ENCODE assay signal across 24 mouse cellular contexts in the genomic region with DNA sequence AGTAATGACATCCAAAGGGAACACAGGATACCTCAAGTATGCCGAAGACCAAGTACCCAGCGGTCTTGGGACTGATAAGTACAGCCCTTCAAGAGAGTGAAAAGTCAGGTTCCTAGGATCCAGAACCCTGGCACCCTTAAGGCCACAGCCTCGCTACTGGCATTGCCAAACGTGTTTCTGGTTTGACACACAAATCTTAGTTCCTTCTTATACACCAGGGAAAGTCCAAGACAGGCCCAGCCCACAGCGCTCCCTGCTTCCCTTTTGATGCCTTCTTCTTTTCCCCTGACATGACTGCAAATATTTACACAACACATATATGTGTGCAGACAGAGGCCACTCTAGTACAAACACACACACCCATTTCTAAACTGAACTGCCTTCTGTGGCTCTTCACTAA.
DNase-seq lines count a peak whose midpoint lies in the region; ATAC-seq and TF ChIP-seq lines count a peak whose summit lies in the region.
"Had no signal": no experiment of that assay in that cellular context is flagged by ENCODE, and none has a peak within 500 bp of the region (broad histone marks: within the 10 kb centered on the region; RNA-seq: fewer than 3 reads in every experiment).

No protein-coding gene starts in this region.

- no peak overlapping the region for H3K4me2 ChIP-seq in CH12.LX (ENCODE audit: insufficient read depth, low read depth, poor library complexity, severe bottlenecking)
- H3K4me2 ChIP-seq in lung, embryonic 16.5 days (ENCODE audit: low read depth, low read length): no peak overlapping the region
- H3K4me2 ChIP-seq in stomach, embryonic 15.5 days: no peak overlapping the region
- no peak overlapping the region for H3K4me2 ChIP-seq in heart, embryonic 12.5 days
- H3K4me2 ChIP-seq in neural tube, embryonic 15.5 days: no peak overlapping the region
- H3K4me2 ChIP-seq: heart, embryonic 13.5 days; hindbrain, embryonic 12.5 days; kidney, embryonic 15.5 days; liver, embryonic 15.5 days had no signal

- in situ Hi-C loops in CH12.LX (cut with MboI; ENCODE audit: low pct_ligation_motif_present, low pct_unique_long_range_greater_than_20kb, low sequenced_read_pairs): loop anchor here (25.0 kb wide), 1 partner anchor 423 kb away; a partner anchor contains a TSS

- ATAC-seq in lung, embryonic 16.5 days (ENCODE audit: low read depth): peak; percentile 45; the same call in 1 of the 2 replicates
- peak; percentile 71 for ATAC-seq in stomach, embryonic 15.5 days (ENCODE audit: insufficient read depth, low FRiP score, low read depth)
- no peak for ATAC-seq in heart, embryonic 12.5 days (ENCODE audit: insufficient number of reproducible peaks, low FRiP score)
- no peak for ATAC-seq in neural tube, embryonic 15.5 days (ENCODE audit: low FRiP score)
- ATAC-seq: forebrain, postnatal 0 days; intestine, postnatal 0 days; Patski had no signal

- dilution Hi-C loops in CH12.LX (cut with MboI; ENCODE audit: extremely low pct_ligation_motif_present, extremely low pct_unique_long_range_greater_than_20kb, low sequenced_read_pairs): no loop called here

- no peak for TF ChIP-seq POLR2A in CH12.LX (IDR thresholded peaks at IDR 0.05; ENCODE audit: low read depth, low read length)

- no peak overlapping the region for H3K9ac ChIP-seq in CH12.LX (ENCODE audit: insufficient read depth, low read depth)
- H3K9ac ChIP-seq in lung, embryonic 16.5 days (ENCODE audit: low read length): no peak overlapping the region
- no peak overlapping the region for H3K9ac ChIP-seq in stomach, embryonic 15.5 days
- no peak overlapping the region for H3K9ac ChIP-seq in heart, embryonic 12.5 days
- H3K9ac ChIP-seq in neural tube, embryonic 15.5 days (replicated peaks): no peak overlapping the region
- H3K9ac ChIP-seq: forebrain, postnatal 0 days; heart, embryonic 13.5 days; hindbrain, embryonic 12.5 days; kidney, embryonic 15.5 days; liver, embryonic 15.5 days had no signal

- DNase-seq in CH12.LX (ENCODE audit: extremely low read depth): peak; percentile 38
- DNase-seq in retina, postnatal 1 day: no peak
- DNase-seq: cerebellum, adult 11-12 months; cerebellum, postnatal 10 days; forebrain, postnatal 0 days; gastrocnemius, postnatal 14 days; heart, adult 18-20 months; heart, postnatal 14 days; liver; thymus, adult 2 months had no signal

- H3K36me3 ChIP-seq in CH12.LX (replicated peaks in 1 of 2; ENCODE audit: control insufficient read depth in 1 of 2, insufficient read depth in 1 of 2, low read length in 1 of 2): no peaks in the 10 kb centered on the region
- H3K36me3 ChIP-seq in lung, embryonic 16.5 days (ENCODE audit: control insufficient read depth, insufficient read depth, low read length): no peaks in the 10 kb centered on the region
- no peaks in the 10 kb centered on the region for H3K36me3 ChIP-seq in macrophage (ENCODE audit: inconsistent target)
- H3K36me3 ChIP-seq in stomach, embryonic 15.5 days: no peaks in the 10 kb centered on the region
- no peaks in the 10 kb centered on the region for H3K36me3 ChIP-seq in heart, embryonic 12.5 days
- H3K36me3 ChIP-seq in neural tube, embryonic 15.5 days: no peaks in the 10 kb centered on the region
- H3K36me3 ChIP-seq: forebrain, embryonic 10.5 days; G1E; heart, embryonic 13.5 days; hindbrain, embryonic 12.5 days; kidney, embryonic 15.5 days; limb, embryonic 10.5 days; liver, embryonic 15.5 days had no signal

- H3K27ac ChIP-seq in CH12.LX (ENCODE audit: insufficient read depth, low read depth) (peak overlapping the region; percentile 68; the same call in 1 of the 2 replicates), macrophage (peak overlapping the region; percentile 96)
- no peak overlapping the region for H3K27ac ChIP-seq in lung, embryonic 16.5 days (ENCODE audit: low read length)
- H3K27ac ChIP-seq in stomach, embryonic 15.5 days: peak overlapping the region; percentile 48; the same call in 1 of the 2 replicates
- H3K27ac ChIP-seq in heart, embryonic 12.5 days (ENCODE audit: poor library complexity, severe bottlenecking): no peak overlapping the region
- H3K27ac ChIP-seq in neural tube, embryonic 15.5 days (replicated peaks): no peak overlapping the region
- H3K27ac ChIP-seq: forebrain, embryonic 10.5 days; heart, embryonic 13.5 days; hindbrain, embryonic 12.5 days; kidney, embryonic 15.5 days; limb, embryonic 10.5 days; liver, embryonic 15.5 days had no signal

- H3K9me3 ChIP-seq in CH12.LX (replicated peaks; ENCODE audit: low read length): no peaks in the 10 kb centered on the region
- H3K9me3 ChIP-seq in lung, embryonic 16.5 days (ENCODE audit: control insufficient read depth, low read length): no peaks in the 10 kb centered on the region
- no peaks in the 10 kb centered on the region for H3K9me3 ChIP-seq in stomach, embryonic 15.5 days
- H3K9me3 ChIP-seq in heart, embryonic 12.5 days (replicated peaks): no peaks in the 10 kb centered on the region
- no peaks in the 10 kb centered on the region for H3K9me3 ChIP-seq in neural tube, embryonic 15.5 days (replicated peaks)
- H3K9me3 ChIP-seq: forebrain, embryonic 10.5 days; heart, embryonic 13.5 days; hindbrain, embryonic 12.5 days; kidney, embryonic 15.5 days; limb, embryonic 10.5 days; liver, embryonic 15.5 days had no signal

- H3K79me2 ChIP-seq in CH12.LX (replicated peaks; ENCODE audit: control insufficient read depth, extremely low read depth, insufficient read depth, poor library complexity, severe bottlenecking) (no peaks in the 10 kb centered on the region), macrophage (ENCODE audit: inconsistent target) (no peaks in the 10 kb centered on the region)

- 40% methylated on average over 5 of the region's 5 CpGs for WGBS in lung, embryonic 16.5 days
- WGBS in macrophage (ENCODE audit: missing documents): 41% methylated on average over 5 of the region's 5 CpGs
- WGBS in stomach, embryonic 15.5 days: 50% methylated on average over 5 of the region's 5 CpGs
- WGBS in heart, embryonic 12.5 days: 76% methylated on average over 5 of the region's 5 CpGs
- WGBS in neural tube, embryonic 15.5 days: 90% methylated on average over 5 of the region's 5 CpGs

- H3K27me3 ChIP-seq in CH12.LX (replicated peaks): no peaks in the 10 kb centered on the region
- H3K27me3 ChIP-seq in lung, embryonic 16.5 days (ENCODE audit: control insufficient read depth, insufficient read depth, low read depth, low read length): no peaks in the 10 kb centered on the region
- no peaks in the 10 kb centered on the region for H3K27me3 ChIP-seq in stomach, embryonic 15.5 days (replicated peaks)
- H3K27me3 ChIP-seq in heart, embryonic 12.5 days (replicated peaks): no peaks in the 10 kb centered on the region
- H3K27me3 ChIP-seq in neural tube, embryonic 15.5 days (replicated peaks): no peaks in the 10 kb centered on the region
- H3K27me3 ChIP-seq: heart, embryonic 13.5 days; hindbrain, embryonic 12.5 days; kidney, embryonic 15.5 days; liver, embryonic 15.5 days; Patski had no signal

- H3K4me3 ChIP-seq in CH12.LX (replicated peaks in 1 of 3; ENCODE audit: low read depth in 2 of 3, low read length in 2 of 3, poor library complexity in 1 of 3): no peak overlapping the region
- no peak overlapping the region for H3K4me3 ChIP-seq in lung, embryonic 16.5 days (ENCODE audit: low read length)
- no peak overlapping the region for H3K4me3 ChIP-seq in macrophage (ENCODE audit: inconsistent target)
- no peak overlapping the region for H3K4me3 ChIP-seq in stomach, embryonic 15.5 days (replicated peaks)
- H3K4me3 ChIP-seq in heart, embryonic 12.5 days: no peak overlapping the region
- H3K4me3 ChIP-seq in neural tube, embryonic 15.5 days (replicated peaks): no peak overlapping the region
- H3K4me3 ChIP-seq: forebrain, embryonic 10.5 days; heart, embryonic 13.5 days; hindbrain, embryonic 12.5 days; kidney, embryonic 15.5 days; limb, embryonic 10.5 days; liver, embryonic 15.5 days had no signal

- peak; percentile 36; the same call in 1 of the 2 replicates for TF ChIP-seq EP300 in CH12.LX (IDR thresholded peaks at IDR 0.05; ENCODE audit: low read length)

- no peak for TF ChIP-seq CTCF in CH12.LX (conservative IDR thresholded peaks at IDR 0.05 in 1 of 2, IDR thresholded peaks at IDR 0.05 in 1 of 2; ENCODE audit: low read depth in 2 of 2, low read length in 2 of 2)

- H3K4me1 ChIP-seq in CH12.LX (ENCODE audit: control insufficient read depth in 1 of 2, insufficient read depth in 2 of 2): peaks cover 33 to 62% of the 10 kb centered on the region in 2 experiments
- peaks cover 12% of the 10 kb centered on the region for H3K4me1 ChIP-seq in lung, embryonic 16.5 days (replicated peaks; ENCODE audit: control insufficient read depth, insufficient read depth, low read length)
- H3K4me1 ChIP-seq in stomach, embryonic 15.5 days: no peaks in the 10 kb centered on the region
- 0 out of 2 replicates have a peak, but pooled peaks cover 2% of the 10 kb centered on the region for H3K4me1 ChIP-seq in heart, embryonic 12.5 days (replicated peaks)
- H3K4me1 ChIP-seq in neural tube, embryonic 15.5 days: 0 out of 2 replicates have a peak, but pooled peaks cover 3% of the 10 kb centered on the region
- H3K4me1 ChIP-seq: heart, embryonic 13.5 days; hindbrain, embryonic 12.5 days; liver, embryonic 15.5 days had no signal

- TF ChIP-seq RAD21 in CH12.LX (IDR thresholded peaks at IDR 0.05; ENCODE audit: low read depth, low read length): no peak; the same call in 1 of the 2 replicates

TF ChIP-seq in CH12.LX, 34 proteins besides CTCF, POLR2A, EP300 and RAD21 (continues in another document):
- no peak for TF ChIP-seq KAT2A (IDR thresholded peaks at IDR 0.05; ENCODE audit: insufficient replicate concordance, low read length)
- no peak for TF ChIP-seq USF2 (conservative IDR thresholded peaks at IDR 0.05; ENCODE audit: low read depth, low read length)
- TF ChIP-seq MAZ (IDR thresholded peaks at IDR 0.05; ENCODE audit: low read depth, low read length): no peak
- no peak for TF ChIP-seq GABPA (IDR thresholded peaks at IDR 0.05; ENCODE audit: insufficient replicate concordance, low read depth, low read length)
- TF ChIP-seq HCFC1 (IDR thresholded peaks at IDR 0.05; ENCODE audit: low read depth, low read length): no peak
- TF ChIP-seq ETS1 (conservative IDR thresholded peaks at IDR 0.05; ENCODE audit: low read depth, low read length): no peak
- no peak for TF ChIP-seq MAFK (IDR thresholded peaks at IDR 0.05; ENCODE audit: insufficient replicate concordance, low read length)
- no peak for TF ChIP-seq MEF2A (IDR thresholded peaks at IDR 0.05; ENCODE audit: borderline replicate concordance, low read depth, low read length)
- no peak for TF ChIP-seq MAX (IDR thresholded peaks at IDR 0.05; ENCODE audit: low read length)
- 0 out of 2 replicates have a peak, but pooled peaks have one; percentile 53 for TF ChIP-seq BHLHE40 (IDR thresholded peaks at IDR 0.05; ENCODE audit: low read depth, low read length)
- no peak for TF ChIP-seq TCF12 (IDR thresholded peaks at IDR 0.05; ENCODE audit: low read depth, low read length)
- TF ChIP-seq USF1 (IDR thresholded peaks at IDR 0.05; ENCODE audit: low read depth, low read length): no peak
- TF ChIP-seq TBP (conservative IDR thresholded peaks at IDR 0.05; ENCODE audit: low read depth, low read length): no peak
- no peak for TF ChIP-seq MXI1 (IDR thresholded peaks at IDR 0.05; ENCODE audit: low read depth, low read length)
- no peak for TF ChIP-seq RCOR1 (conservative IDR thresholded peaks at IDR 0.05; ENCODE audit: low read depth, low read length)

Comparison
In these comparisons a context has a peak if more than half of its experiments do, and no peak if none do; other contexts are left out.
1. H3K27ac ChIP-seq: peak in CH12.LX (single experiment), macrophage (single experiment) and stomach, embryonic 15.5 days (single experiment); none in lung, embryonic 16.5 days (single experiment), heart, embryonic 12.5 days (single experiment) and neural tube, embryonic 15.5 days (single experiment).
2. ATAC-seq: peak in lung, embryonic 16.5 days (single experiment) and stomach, embryonic 15.5 days (single experiment); none in heart, embryonic 12.5 days (single experiment) and neural tube, embryonic 15.5 days (single experiment).